Mouse (Mus musculus) thymus, postnatal 25 days (tissue): ENCODE results near the gene Nxpe3.

ENCODE experiments used
- DNase-seq: peaks from one replicate; pipeline ENCODE4 v3.0.0; 2022

Nxpe3 gene

GRCm38 (mm10) chr16:55832617-55833016, 62.5 kb downstream of the Nxpe3 start:
- no peak for DNase-seq

DNA sequence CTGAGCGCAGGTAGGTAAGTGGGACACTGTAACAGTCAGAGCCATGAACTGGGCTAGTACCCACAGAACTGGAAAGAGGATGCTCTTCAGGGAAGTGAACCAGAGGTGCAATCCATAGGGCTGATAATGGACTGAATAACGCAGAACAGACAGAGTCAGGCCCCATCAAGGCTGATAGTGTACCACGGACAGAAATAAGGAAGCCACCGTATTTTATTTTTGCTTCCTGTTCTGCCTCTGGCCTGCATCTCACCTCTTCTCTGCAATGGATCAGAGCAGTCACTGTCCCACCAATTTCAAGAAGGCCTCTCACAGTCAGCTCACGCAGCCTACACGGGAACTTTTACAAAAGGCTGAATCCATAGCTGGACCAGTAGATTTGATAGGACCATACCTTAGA, 63.0 kb downstream of the Nxpe3 start:
- no peak for DNase-seq

DNA sequence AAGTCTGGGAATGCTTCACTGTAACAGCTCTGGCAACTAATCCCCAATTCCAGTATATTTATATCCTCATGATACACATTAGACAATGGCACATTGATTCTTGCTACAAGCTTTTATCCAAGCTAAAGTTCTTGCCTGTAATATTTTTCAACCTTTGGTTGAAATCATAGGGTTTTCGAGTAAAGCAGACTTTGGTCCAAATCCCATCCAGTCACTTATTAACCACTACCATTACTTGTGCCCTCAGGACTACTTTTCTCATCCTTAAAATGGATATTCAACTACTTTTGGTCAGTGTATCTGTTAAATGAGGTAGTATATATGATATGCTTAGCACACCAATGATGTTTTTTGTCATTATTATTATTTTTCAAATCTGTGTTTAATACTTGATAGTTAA, 63.6 kb downstream of the Nxpe3 start:
- DNase-seq = no peak

DNA sequence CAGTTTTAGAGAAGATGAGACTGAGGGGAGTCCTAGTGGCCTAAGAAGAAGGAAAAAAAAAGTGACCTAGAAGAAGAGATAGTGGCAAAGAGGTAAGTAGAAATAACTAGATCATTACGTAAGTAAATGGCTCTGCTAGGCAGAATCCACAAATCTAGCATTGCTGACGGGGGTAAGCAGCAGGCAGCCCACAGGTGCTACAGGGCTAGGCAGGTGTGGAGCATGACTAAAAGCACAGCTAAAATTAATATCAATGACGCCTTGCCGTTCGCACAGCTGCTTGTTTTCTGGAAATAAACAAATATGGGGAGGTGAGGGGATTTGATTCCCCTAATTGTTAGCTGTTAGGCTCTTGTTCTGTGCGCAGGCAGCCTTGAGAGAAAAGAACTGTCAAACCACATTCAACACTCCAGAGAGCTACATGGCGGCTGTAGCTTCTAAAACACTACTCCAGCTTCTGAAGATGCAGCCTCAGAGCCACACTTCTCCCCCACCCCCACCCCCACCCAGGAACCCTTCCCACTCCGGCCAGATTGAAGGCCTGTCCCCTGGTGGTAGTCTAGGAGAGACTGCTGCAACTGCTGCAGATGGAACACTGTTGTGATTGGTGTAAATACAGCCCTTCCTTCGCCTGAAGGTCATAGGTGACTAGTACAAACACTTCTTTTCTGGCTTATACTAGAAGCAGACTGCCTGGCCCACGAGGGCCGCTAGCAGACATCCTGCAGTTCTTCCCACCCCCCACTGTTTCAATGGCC, 71.5 kb downstream of the Nxpe3 start:
- DNase-seq = no peak

- DNase-seq = no peak
These were observed 72.2 kb downstream of the Nxpe3 start for GRCm38 (mm10) chr16:55822741-55823397.

DNA sequence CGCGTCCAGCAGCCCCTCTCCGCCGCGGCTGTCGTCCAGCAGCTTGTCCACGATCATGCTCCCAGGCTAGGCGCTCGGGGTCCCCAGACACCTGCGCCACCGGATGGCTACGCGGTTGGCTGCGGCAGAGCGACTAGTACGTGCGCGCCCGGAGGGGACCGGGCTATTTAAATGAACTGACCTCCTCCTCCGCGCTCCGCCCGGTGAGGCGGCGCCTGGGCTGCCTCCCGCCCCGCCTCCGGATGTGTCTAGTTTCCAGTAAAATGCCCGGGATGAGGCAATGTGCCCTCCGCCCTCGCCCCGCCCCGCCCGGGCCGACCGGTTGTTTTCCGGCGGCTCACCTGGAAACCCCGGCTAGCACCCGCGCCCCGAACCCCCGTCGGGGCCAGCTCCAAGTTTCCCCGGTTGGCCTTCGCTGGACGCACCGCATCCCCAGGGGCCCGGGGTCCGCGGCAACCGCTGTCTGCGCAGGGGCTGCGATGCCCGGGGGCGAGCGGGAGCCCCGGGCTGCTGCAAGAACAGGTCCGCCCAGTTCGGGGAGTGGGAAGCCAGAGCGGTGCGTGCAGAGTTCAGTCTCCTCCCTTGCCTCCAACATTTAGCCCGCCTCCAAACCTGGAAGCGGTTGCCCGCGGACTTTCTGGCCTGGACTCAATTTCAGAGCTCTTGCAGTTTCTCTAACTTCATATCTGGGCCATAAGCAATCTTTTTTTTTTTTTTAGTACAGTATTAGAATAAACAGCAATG, 72.9 kb downstream of the Nxpe3 start:
- peak; percentile 90 for DNase-seq

DNA sequence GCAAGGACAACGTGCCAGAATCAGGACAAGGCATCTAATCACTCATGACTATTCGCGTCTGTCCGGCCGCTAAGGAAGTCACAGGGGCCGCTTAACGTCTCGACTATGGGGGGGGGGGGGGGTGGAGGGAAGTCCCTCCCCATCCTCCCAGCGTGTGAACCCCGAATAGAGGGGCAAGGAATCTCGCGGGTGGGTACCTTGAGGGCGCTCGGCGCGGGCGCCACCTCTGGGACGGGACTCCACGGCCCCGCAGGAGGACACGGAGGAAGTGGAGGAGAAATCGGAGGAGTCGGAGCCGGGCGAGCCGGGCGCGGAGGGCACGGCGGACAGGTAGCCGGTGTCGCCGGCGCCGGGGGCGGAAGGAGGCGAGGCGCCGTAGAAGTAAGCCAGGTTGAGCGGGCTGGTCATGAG, 73.5 kb downstream of the Nxpe3 start:
- no peak for DNase-seq

GRCm38 (mm10) chr16:55820916-55821570, 74.0 kb downstream of the Nxpe3 start:
- DNase-seq = peak; percentile 55

GRCm38 (mm10) chr16:55820161-55820915, 74.7 kb downstream of the Nxpe3 start:
- peak; percentile 52 for DNase-seq

- DNase-seq = peak; percentile 24
These were observed 75.8 kb downstream of the Nxpe3 start for GRCm38 (mm10) chr16:55819186-55819861.

GRCm38 (mm10) chr16:55817717-55818515, 77.2 kb downstream of the Nxpe3 start:
- no peak for DNase-seq

DNA sequence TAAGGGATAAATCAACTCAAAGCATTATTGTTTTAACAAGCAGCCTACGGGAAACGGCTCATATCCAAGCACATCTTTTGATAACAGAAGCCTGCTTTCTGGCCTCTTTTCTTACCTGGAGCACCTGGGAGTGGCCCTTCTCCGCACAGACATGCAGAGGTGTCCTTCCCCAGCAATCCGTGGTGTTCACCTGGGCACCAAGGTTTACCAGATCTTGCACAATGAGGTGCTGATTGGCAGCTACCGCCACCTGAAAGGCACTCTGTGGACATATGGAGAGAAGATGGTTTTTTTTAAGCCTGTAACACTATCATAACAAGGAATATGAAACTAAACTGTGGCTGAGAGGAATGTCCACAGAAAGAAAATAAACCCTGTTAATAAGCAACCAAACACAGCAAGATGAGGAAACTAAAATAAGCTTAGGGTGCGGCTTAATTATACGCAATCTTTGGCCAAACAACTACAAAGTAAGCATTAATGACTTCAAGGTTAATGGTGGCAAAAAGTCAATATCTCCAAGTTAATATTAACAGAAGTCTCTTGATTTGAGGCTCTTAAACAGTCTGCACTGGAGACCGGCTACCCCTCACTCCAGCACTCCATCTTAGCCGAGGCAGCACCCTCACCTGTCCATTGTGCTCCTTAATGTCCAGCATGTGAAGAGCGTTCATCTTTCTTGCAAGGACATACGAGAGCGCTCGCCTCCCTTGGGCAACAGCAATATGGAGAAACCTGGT, 78.7 kb downstream of the Nxpe3 start:
- DNase-seq = no peak

- DNase-seq = no peak
These were observed 79.6 kb downstream of the Nxpe3 start for GRCm38 (mm10) chr16:55815466-55815865.

GRCm38 (mm10) chr16:55814686-55815085, 80.4 kb downstream of the Nxpe3 start:
- DNase-seq = no peak

DNA sequence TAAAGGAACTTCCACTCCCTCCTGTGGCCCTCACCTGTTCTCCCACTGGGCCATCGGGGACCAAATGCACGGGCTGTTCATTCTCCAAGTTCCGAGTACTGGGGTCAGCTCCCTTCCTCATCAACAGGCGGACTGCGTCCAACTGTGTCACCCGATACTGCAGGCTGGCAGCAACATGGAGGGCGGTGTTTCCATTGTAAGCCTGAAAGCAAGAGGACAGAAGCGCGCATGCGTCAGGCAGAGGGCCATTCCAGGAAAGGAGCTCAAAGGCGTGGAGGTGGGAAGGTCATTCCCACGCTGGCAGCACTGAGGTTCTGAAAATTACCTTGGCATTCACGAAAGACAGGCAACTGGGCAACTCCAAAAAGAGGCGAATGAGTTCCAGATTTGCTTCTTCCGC, 81.2 kb downstream of the Nxpe3 start:
- DNase-seq = no peak

GRCm38 (mm10) chr16:55811792-55812191, 83.3 kb downstream of the Nxpe3 start:
- no peak for DNase-seq

DNA sequence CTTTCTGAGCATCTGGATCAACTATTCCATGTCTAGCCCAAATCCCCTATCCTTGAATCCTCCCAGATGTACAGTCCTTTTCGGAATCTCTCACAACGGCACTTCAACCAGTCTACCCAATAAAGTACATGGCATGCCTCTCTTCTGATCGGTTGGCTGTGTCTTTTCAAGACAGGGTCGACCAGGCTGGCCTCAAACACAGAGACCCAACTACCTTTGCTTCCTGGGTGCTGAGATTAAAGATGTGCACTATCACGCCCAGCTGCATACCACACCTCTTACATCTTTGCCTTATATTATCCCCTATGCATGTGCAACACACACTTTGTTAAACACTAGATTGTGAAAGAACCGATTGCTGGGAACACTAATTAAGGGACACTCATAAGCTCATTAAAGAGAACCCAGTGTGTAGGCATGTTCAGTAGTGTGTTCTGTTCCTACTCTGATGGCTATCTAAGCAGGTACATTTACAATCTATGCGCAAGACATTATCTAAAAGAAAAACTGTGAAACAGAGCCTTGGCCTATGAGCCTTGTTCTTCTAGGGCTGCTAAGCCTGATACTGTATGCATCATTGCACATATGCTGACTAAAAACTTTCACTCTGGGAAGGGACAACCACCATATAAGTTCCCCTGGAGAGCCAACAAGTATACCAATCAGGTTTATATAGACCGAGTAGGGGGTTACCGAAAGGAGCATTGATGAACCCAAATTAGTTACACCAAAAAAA, 85.1 kb downstream of the Nxpe3 start:
- no peak for DNase-seq

GRCm38 (mm10) chr16:55809345-55809744, 85.7 kb downstream of the Nxpe3 start:
- no peak for DNase-seq

DNA sequence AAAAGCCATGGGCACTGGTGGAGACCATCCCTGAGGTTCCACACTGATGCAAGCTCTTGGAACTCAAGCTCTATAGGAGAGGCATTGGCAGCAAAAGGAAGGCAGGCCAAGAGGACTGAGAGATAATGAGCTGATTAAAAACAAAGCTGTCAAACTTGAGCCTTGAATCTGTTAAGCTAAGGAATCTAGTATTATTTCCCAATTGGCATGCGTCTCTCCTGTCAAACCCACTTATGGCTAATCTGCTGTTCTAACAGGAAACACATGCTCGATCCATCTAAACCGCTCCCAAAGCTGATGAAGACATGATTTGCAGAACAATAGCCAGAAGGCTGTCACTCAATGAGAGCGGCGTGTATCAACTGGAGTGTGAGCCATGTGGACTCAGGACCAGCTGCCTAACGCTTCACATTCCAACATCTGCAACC, 87.6 kb downstream of the Nxpe3 start:
- DNase-seq = no peak

DNA sequence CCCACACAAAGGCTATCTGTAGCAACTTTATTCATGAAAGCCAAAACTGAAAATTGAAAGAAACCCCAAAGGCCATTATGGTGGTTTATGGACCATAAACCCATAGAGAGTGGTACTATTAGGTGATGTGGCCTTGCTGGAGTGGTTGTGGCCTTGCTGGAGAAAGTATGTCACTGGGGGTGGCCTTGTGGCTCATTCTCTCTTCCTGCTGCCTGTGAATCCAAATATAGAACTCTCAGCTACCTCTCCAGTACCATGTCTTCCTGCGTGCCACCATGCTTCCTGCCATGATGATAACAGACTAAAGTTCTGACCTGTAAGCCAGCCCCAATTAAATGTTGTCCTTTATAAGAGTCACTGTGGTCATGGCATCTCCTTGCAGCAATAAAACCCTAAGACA, 90.3 kb downstream of the Nxpe3 start:
- no peak for DNase-seq
